Mouse (Mus musculus) retina, embryonic 14.5 days (tissue): ENCODE data around the gene Lmx1b.

ENCODE experiments used
- DNase-seq: peaks from one replicate; pipeline ENCODE4 v3.0.0-alpha.2; 2015; ENCODE audit warnings: low spot score

The Lmx1b gene

DNA sequence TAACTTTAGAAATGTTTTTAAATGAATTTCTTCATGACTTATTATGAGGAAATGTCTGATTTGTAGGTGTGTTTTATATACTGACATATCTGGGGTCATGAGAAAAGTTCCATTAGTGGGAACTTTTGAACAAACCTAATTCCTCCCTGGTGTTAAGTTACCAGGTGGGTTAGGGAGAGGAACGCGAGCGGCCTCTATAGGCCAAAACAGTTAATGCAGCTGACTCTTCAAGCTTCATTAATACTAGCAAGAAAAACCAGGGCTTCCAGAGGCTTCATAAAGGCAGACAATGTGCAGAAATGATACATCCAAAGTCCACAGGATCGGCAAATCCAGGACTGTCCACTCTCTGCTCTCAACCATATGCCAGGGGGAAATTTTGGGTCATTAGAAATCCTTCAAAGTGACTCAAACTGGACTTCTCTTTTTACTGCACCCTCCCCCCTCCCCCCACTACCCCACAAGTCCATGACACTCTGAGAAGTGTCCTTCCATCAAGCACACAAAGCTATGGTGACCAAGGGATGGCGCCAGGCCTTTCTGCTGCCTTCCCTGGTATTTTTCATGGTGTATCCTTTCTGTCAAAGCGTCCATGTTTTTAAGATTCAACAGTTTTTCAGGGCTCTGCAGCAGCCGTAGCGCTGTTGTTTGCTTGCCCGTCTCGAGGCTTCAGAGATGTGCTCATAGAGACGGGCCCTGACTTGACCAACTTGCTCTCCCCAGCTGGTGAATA lies 97.4 kb downstream of the Lmx1b start:
- DNase-seq, result peak; percentile 86

DNA sequence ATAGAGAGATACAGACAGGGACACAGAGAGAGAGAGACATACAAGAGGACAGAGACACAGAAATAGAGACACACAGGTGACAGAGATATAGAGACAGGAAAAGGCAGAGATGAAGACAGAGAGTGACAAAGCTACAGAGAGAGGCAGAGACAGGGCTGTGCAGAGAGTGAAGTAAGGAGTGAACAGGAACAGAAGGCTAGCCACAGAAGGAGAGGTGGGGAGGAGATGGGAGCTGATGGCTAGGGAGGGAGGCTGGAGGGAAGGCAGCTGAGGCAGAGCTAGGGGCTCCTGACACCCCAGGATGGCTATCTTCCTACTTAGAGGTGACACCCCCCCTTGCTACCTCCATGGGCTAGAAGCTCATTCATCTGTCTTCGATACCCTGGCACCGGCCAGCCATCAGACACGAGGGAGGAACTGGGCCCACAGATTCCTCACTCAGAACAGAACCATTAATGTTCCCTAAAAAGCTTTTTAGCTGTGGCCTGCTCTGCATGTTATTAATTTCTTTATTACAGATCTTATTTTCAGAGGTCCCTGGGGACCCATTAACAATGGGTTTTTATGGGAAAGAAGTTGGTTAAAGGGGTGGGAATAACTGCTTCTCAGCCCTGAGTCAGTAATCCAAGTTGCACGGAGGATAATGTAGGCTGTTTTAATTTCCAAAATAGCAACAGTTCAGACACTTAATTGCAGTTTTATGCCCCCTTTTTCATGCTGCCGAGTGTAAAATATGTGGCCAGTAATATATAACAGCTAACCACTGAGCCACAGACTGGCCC lies 114.8 kb downstream of the Lmx1b start:
- no peak for DNase-seq

DNA sequence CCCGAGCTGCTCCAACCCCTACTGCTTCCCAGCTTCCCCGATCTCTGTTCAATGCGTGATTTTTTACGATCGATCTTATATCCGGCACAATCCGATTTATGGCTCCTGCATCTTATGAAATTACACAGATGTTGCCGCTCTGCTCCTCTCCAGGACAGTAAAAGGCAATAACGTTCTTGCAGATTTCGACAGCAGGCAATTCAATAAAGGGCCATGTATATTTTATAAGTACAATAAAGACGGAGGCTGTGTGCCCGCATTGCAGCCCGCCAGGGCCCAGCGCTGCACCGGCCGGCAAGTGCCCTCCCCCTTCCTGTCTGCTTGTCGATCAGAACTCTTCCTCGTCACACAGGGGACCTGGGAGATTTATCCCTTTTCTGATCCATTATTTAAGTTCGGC lies 124.5 kb downstream of the Lmx1b start:
- no peak for DNase-seq

DNA sequence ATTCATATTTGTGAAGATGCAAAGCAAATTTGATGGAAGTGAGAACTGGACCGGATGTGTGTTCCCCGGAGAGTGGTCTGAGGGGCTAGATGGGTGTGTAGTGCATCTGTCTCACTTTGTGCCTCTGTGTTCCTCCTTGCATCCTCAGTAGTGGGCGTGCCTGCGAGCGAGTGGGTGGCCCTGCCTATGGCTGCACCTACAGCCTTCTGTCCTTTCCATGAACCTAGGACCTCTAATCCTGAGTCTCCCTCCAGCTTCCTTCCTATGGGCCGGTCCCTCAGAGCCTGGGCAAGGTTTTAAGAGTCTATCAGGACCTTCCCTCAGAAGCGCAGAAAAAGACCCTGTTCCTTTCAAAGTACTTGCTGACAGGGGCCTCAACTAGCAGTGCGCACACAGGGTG lies 124.9 kb downstream of the Lmx1b start:
- no peak for DNase-seq
